7 mouse cellular contexts compared by ENCODE assay signal in the genomic region with DNA sequence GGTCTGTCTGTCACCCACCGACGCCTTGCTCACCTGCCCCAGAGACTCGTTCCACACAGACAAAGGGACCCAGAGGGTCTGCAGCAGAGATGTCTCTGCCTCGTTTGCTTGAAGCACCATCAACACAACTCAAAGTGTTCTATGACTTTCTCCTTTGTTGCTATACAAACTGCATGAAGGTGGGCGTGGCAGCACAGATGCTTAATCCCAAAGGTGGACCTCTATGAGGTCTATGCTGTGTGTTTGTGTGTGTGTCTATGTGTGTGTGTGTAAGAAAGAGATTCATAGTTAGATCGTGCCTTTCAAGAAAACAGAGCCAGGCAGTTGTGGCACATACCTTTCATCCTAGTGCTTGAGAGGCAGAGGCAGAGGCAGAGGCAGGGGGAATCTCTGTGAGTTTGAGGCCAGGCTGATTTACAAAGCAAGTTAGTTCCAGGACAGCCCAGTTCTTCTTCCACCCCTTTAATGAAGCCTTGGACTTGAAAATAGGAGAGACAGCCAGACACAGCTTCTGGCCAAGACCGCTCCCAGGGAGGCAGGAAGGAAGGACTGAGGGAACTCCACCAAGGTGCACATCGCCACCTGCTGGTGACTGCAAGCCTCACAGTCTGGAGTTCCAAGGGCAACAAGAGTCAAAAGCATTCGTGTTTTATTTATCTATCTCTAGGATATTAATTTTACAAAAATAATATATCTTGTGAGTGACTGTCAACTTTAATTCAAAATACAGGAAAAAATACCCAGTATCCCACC. TPM values are rescaled to one million over a fixed set of nuclear protein-coding genes. Genes with fewer than 3 reads are reported as not detected.
DNase-seq lines count a peak whose midpoint lies in the region; ATAC-seq lines count a peak whose summit lies in the region.

No protein-coding gene starts in this region.

- no peaks in the 10 kb centered on the region for H3K36me3 ChIP-seq in hindbrain, embryonic 14.5 days (replicated peaks; ENCODE audit: control insufficient read depth, insufficient read depth)

- no peak overlapping the region for H3K27ac ChIP-seq in hindbrain, embryonic 14.5 days

- H3K27me3 ChIP-seq in hindbrain, embryonic 14.5 days (ENCODE audit: control insufficient read depth, insufficient read depth, low read length) = no peaks in the 10 kb centered on the region

- no peaks in the 10 kb centered on the region for H3K9me3 ChIP-seq in hindbrain, embryonic 14.5 days (ENCODE audit: control insufficient read depth, low read length)

- DNase-seq in NIH3T3 (ENCODE audit: low read depth) = peak; percentile 96
- DNase-seq in hindbrain, embryonic 14.5 days (ENCODE audit: low spot score) = peak; percentile 87
- peak; percentile 79 to 96 for DNase-seq in layer of hippocampus, postnatal 25 days (ENCODE audit: extremely low spot score in 1 of 2, low spot score in 1 of 2)
- peak; percentile 97 for DNase-seq in lung, postnatal 36 days
- peak; percentile 94 for DNase-seq in skeletal muscle tissue, adult 2 months (ENCODE audit: low read depth, low spot score)

- H3K4me2 ChIP-seq in hindbrain, embryonic 14.5 days (replicated peaks) = no peak overlapping the region

- peak; percentile 64; the same call in 1 of the 2 replicates for ATAC-seq in cerebellum, adult (ENCODE audit: insufficient number of reproducible peaks, low FRiP score, low TSS enrichment)
- ATAC-seq in frontal cortex, adult (ENCODE audit: low TSS enrichment) = peak; percentile 79
- no peak for ATAC-seq in hindbrain, embryonic 14.5 days (ENCODE audit: low FRiP score)

- 31% methylated on average over 9 of the region's 9 CpGs for WGBS in hindbrain, embryonic 14.5 days

- H3K4me3 ChIP-seq in hindbrain, embryonic 14.5 days (replicated peaks; ENCODE audit: low read length) = no peak overlapping the region

- no peak overlapping the region for H3K9ac ChIP-seq in hindbrain, embryonic 14.5 days

- H3K4me1 ChIP-seq in hindbrain, embryonic 14.5 days (replicated peaks; ENCODE audit: control insufficient read depth, insufficient read depth, low read length) = no peaks in the 10 kb centered on the region

RNA-seq across cellular contexts. Expression of gene Aldh2, which starts 8.1 kb away (rescaled TPM):
- 54.5 and 58.7 TPM in 2 replicates for polyA plus RNA-seq in hindbrain, embryonic 14.5 days (2014; fragmentation: Nextera tagmentation; extraction: Ambion mirVana)
- total RNA-seq in layer of hippocampus, postnatal 25 days (2021) = 100 to 1,000 TPM; 110 to 124 TPM

RNA-seq across cellular contexts. Expression of gene Acad12, which starts 17.0 kb away (rescaled TPM):
- 1.2 and 1.5 TPM in 2 replicates for polyA plus RNA-seq in hindbrain, embryonic 14.5 days (2014; fragmentation: Nextera tagmentation; extraction: Ambion mirVana)
- total RNA-seq in layer of hippocampus, postnatal 25 days (2021) = 1 to 10 TPM; 6.0 to 7.6 TPM

RNA-seq across cellular contexts. Expression of gene Mapkapk5, which starts 56.0 kb away (rescaled TPM):
- polyA plus RNA-seq in hindbrain, embryonic 14.5 days (2014; fragmentation: Nextera tagmentation; extraction: Ambion mirVana) = 58.9 and 66.6 TPM in 2 replicates
- 10 to 100 TPM; 65.4 to 76.7 TPM for total RNA-seq in layer of hippocampus, postnatal 25 days (2021)

RNA-seq across cellular contexts. Expression of gene Adam1a, which starts 56.4 kb away (rescaled TPM):
- polyA plus RNA-seq in hindbrain, embryonic 14.5 days (2014; fragmentation: Nextera tagmentation; extraction: Ambion mirVana) = 4.4 and 5.0 TPM in 2 replicates
- 10 to 100 TPM; 12.2 to 16.9 TPM for total RNA-seq in layer of hippocampus, postnatal 25 days (2021)

RNA-seq across cellular contexts. Expression of gene Gm42878, which starts 56.4 kb away (rescaled TPM):
- not detected in 2 replicates for polyA plus RNA-seq in hindbrain, embryonic 14.5 days (2014; fragmentation: Nextera tagmentation; extraction: Ambion mirVana)
- not detected for total RNA-seq in layer of hippocampus, postnatal 25 days (2021)
